Mouse (Mus musculus): ENCODE data around the gene Kif28.
"Not testable (repeated sequence)": the region's sequence is repeated elsewhere in the genome, so short reads cannot be mapped to it uniquely, and the experiment has no call there.

The Kif28 gene

DNA sequence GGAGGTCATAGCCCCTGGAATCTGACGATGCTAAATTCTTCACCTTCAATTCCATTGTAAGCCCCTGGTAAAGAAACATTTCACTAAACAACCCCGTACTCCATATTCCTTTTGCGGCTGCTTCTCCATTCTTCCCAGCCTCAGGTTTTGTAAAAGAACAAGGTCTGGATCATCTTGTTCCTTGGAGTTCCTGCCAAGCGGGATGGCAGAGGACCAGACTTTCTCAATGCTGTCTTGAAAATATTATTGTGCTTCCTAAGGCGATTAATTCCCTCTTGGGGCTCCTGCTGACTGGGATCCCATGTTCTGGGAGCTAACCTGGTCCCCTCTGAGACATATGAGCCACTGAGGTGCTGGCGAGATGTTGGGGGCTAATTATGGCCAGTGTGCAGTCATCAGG lies 39.9 kb downstream of the Kif28 start:
- DNase-seq (ENCODE audit: low read depth, low spot score) = peak; percentile 60

DNA sequence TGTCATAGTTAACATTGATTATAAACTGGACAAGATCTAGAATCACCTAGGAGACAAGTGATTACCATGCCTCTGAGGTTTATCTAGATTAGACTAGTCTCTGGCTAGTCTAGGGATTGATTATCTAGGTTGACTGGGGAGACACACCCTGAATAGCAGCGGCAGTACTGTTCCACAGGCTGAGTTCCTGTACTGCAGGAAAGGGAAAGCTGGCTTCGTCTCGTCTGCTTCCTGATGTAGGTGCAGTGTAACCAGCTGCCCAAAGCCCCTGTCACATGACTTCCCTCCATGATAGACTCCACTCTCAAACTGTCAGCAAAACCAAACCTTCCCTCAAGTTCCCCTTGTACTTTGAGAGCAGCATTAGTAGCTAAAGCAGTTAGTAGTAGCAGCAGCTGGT lies 40.9 kb downstream of the Kif28 start:
- no peak for DNase-seq (ENCODE audit: low read depth, low spot score)

DNA sequence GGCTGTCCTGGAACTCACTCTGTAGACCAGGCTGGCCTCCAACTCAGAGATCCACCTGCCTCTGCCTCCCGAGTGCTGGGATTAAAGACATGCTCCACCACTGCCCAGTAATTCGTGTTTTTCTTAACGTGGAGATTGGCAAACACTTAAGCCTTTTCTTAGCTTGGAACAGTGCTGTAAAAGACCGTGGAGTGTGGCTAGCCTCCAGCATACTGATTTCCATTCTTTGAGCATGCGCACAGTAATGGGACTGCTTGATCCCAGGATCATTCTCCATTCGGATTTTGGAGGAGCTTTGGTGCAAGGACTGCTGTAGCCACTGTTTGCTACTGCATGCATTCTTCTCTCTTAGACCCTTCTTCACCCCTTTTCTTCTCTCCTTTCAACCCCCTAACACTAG lies 55.6 kb downstream of the Kif28 start:
- no peak for DNase-seq (ENCODE audit: low read depth, low spot score)

DNA sequence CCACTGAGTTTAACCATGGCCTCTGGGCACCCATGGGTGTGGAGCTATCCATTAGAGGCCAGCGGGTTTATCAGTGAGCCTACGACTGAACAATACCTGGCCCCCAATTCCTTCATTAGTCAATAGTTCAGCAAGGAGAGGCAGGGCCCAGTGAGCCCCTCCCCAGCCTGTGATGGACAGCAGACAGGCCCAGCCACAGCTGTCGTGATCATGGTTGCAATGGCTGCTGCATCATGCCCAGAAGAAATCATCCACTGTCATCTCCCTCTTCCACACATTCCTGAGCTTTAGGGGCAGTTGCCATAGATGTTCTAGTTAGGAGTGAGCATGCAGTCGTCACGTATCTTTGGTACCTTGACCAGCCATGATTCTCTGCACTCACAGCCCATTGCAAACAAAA lies 56.2 kb downstream of the Kif28 start:
- no peak for DNase-seq (ENCODE audit: low read depth, low spot score)

DNA sequence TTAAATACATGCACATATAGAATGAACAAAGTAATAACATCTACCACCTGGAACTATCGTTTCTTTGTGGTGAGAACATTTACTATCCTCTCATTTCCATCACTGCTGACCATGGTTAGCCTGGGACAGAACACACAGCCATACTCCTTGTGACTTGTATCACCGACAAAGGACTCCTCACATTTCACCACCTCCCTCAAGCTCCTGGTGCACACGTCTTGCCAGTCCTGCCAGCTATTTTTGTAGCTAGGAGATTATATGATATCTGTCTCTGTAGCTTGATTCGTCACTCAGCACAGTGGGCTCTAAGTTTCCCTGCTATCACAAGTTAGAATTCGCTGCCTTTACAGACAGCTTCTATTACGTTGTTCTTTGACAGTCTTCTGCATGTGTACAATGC lies 56.7 kb downstream of the Kif28 start:
- no peak for DNase-seq (ENCODE audit: low read depth, low spot score)

DNA sequence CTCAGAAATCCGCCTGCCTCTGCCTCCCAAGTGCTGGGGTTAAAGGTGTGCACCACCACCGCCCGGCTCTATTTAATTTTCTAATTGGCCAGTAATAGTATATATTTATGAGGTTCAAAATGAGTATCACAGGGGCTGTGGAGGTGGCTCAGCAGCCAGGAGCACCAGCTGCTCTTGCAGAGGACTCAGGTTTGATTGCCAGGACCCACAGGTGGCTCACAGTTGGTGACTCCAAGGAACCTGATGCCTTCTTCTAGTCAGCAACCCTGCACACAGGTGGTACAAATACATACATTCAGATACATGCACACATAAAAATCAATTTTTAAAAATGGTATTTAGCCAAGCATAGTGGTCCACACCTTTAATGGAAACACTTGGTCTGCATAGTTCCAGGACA lies 57.1 kb downstream of the Kif28 start:
- DNase-seq (ENCODE audit: low read depth, low spot score) = no peak

DNA sequence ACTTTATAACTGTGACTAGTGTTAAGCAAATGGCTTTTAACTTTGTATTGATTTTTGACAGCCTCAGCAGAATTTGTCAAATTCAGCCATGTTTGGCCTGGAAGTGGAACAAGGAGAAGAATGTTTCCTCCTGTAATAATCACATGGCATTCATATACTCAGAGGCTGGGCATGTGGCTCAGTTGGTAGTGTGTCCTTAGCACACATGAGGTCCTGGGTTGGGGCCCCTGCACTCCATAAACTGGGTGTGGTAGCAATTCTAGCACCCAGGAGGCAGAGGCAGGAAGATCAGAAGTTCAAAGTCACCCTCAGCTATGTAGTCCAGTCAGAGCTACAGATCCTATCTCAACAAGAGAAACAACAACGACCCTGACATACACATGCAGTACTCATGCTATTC lies 57.8 kb downstream of the Kif28 start:
- no peak for DNase-seq (ENCODE audit: low read depth, low spot score)

DNA sequence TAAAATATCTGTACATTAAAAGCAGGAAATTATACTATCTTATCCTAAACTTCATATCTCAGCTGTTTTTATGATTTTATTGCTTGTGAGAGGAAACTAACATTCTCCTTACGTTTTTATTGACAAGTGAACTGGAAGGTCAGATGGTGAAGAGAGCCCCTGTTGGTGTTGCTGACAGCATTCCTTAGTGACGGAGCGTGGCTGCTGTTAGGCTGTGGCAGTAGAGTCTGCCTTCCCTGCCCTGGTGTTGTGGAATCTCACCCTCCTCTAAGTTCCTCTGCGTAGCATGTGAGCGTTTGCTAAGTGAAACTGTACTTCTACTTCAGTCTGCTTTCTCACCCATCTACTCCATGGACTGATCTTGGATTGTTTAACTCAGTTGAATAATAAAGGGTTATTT lies 58.3 kb downstream of the Kif28 start:
- DNase-seq (ENCODE audit: low read depth, low spot score) = no peak

DNA sequence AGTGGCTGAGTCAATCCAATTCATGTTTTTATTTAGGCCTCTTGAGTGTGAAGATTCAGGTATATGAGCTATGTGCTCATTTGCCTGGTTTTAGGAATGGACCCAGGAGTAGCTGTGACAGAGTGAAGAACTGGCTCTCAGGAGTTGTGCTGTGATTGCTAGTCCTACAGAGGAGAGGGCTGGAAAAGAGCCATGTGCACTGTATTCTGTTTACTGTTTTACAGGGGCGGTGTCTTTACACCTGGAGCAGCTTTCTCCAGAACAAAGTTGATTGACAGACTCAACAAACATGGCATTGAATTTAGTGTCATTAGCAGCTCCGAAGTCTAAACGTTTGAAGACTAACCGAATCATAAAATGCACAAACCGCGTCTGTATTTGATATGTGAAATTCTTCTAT lies 58.7 kb downstream of the Kif28 start:
- DNase-seq (ENCODE audit: low read depth, low spot score) = no peak

DNA sequence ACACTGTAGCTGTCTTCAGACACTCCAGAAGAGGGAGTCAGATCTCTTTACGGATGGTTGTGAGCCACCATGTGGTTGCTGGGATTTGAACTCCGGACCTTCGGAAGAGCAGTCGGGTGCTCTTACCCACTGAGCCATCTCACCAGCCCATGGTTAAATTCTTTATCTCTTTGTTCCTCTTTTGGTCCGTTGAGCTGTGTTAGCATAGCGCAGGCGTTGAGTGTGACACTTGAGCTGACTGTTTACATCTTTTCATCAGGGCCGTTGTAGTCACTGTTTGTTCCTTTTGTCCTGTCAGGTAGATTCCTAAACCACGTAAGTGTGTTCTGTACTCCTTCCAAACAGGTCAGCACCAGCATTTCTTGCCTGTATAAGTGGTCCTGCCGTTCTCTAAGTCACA lies 62.3 kb downstream of the Kif28 start:
- DNase-seq (ENCODE audit: low read depth, low spot score) = not testable (repeated sequence)

DNA sequence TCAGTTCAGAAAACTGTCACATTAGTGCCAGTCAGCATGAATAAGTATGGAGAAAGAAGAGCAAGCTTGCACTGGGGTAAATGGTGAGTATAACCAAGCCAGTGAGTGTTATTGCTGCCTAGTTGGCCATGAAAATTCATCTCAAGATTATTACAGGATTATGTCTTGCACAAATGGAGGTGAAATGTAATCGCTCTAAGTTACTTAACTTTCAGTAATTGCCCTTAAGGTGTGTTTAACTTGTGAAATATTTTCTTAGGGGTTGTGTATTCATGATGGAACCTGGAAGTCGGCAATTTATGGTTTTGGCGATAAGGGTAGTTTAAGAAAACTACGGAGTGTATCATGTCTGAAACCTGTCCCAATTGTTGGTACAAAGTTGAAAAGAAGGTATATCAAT lies 65.7 kb downstream of the Kif28 start:
- DNase-seq (ENCODE audit: low read depth, low spot score) = no peak

DNA sequence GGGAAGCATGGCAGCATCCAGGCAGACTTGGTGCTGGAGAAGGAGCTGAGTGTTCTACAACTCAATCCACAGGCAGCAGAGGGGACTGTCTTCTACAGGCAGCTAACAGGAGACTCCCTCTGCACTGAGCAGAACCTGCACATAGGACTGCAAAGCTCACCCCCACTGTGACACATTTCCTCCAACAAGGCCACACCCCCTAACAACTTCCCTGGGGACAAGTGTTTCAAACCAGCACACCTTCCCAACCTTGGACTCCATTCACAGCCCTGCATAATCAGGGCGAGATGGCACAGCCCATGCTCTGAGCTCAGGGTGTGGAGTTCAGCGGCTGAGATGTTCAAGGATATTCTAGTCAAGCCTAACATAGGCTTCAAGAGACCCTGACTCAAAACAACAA lies 68.0 kb downstream of the Kif28 start:
- DNase-seq (ENCODE audit: low read depth, low spot score) = no peak

DNA sequence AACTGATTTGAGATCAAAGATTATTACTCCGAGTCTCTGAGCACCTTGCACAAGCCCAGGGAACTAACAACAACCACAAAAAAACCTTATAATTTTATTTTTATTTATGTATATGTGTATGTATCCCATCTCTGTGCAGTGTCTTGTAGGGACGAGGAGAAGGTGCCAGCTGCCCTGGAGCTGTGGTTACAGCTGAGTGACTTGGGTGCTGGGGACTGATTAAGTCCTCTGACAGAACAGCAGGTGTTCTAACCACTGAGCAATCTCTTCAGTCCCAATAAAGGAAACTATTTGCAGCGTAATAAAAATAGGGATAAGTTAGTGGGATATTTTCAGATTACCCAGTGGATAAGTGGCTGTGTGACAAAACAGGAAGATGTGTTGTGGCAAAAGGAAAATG lies 70.7 kb downstream of the Kif28 start:
- no peak for DNase-seq (ENCODE audit: low read depth, low spot score)

DNA sequence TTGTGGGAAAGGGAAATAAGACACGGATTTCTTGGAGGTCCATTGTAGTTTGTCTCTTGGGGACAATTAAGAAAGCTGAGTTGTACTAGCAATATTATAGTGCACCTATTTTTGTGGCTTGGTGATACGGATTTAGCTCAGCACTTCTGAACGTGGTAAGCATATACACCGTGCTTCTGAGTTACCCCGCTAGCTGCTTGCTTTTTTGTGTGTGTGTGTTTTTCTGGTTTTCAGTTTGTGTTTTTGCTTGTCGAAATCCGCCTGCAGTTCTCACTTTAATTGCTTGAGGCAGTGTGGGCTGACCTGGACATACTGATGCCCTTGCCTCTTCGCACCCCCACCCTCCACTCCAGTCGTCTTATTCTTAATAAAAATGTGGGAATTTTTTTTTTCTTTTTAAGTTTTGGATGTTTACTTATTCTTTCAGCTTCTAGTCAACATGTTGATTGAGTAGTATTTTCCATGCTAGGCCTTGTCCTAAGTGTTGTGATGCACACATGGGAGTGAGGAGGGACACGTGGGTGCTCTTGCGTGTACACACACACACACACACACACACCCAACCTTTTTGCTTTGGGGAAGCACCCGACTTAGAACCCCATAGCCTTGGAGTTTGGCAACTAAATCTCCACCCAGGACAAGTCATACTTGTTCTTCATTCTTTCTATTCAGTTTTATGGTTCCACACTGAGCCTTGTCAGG lies 76.1 kb downstream of the Kif28 start:
- no peak for DNase-seq (ENCODE audit: low read depth, low spot score)

DNA sequence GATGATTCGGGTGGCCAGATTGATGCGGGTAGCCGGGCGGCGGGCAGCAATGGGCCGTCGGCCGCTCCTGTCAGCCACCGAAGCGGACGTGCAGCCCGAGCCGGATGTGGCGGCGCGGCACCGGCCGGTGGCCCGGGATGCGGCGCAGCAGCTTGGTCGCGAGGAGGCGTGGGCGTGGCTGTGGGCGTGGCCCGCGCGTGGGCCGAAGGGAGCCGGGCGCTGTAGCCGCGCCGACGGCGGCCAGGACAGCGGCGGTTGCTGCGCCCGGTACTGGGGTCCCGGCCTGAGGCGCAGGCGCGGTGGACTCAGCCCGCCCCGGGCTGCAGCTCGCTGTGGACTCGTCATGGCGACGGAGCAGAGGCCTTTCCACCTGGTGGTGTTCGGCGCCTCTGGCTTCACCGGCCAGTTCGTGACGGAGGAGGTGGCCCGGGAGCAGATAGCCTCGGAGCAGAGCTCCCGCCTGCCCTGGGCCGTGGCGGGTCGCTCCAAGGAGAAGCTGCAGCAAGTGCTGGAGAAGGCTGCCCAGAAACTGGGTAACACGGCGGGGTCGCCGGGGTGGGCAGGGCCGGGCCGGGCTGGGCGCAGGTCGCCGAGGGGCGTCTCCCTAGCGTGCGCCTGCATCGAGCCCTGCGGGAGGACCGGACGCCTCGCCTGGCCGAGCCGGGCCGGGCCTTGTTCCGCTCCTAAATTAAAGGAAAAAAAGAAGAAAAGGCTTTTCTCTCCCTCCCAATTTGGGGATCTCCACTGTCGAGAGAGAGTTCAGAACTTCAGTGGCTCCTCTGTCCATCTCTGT lies 76.9 kb downstream of the Kif28 start, which contains the start of gene Sccpdh:
Sccpdh (plus strand) TSS at position 198 of the 793 bp plus-strand sequence.
- peak; percentile 81 for DNase-seq (ENCODE audit: low read depth, low spot score)

DNA sequence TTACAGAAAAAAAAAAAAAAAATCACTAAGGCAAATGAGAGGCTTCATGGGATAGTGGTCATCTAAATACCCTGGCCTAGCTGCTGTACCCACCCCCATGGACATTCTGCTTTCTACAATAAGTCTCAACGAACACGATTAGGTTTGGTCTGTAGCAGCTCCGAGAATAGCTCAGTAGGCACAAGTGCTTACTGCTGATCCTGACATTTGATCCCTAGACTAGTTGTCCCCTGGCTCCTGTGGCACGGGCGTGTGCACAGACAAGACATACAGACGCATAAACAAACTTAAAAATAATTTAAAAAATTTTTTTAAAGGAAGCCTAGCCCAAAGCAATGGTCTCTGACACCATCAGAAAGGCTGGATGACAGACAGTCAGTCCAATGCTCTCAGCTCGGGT lies 77.6 kb downstream of the Kif28 start:
- peak; percentile 62 for DNase-seq (ENCODE audit: low read depth, low spot score)

DNA sequence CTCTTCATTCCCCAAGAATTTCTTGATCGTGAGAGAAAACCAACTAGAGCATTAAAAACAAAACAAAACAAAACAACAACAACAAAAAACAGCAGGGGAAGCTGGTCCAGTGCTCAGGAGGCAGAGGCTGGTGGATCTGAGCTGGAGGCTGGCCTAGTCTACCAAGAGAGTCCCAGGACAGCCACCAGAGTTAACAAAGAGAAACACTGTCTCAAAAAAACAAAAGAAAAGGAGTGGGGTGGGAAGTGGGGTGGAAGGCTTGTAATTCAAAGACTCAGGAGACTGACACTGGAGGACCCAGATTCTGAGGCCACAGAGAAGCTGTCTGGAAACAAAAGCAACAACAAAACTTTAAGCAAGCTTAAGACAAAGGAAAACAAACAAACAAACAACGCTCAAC lies 78.1 kb downstream of the Kif28 start:
- no peak for DNase-seq (ENCODE audit: low read depth, low spot score)

DNA sequence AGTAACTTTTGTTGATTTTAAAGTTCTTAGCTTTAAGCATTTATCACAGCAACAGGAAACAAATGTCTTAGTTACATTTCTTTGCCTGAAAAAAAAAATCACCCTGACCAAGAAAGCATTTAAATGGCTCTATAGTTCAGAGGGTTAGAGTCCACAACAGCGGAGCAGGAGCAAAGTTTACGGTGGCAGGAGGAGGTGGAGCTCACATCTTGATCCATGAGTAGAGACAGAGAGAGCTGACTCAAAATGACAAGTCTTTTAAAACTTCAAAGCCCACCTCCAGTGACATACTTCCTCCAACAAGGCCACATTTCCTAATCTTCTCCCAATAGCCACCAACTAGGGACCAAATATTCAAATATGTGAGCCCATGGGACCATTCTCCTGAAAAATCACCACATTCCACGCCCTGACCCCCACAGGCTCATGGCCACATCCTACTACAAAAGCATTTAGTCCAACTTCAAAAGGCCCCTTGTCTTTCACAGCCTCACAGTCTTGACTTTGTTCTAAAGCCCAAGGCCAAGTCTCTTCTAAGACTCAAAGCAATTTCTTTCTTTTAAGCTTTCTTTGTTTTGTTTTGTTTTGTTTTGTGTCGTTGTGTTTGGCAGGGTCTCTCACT lies 80.7 kb downstream of the Kif28 start:
- no peak for DNase-seq (ENCODE audit: low read depth, low spot score)

DNA sequence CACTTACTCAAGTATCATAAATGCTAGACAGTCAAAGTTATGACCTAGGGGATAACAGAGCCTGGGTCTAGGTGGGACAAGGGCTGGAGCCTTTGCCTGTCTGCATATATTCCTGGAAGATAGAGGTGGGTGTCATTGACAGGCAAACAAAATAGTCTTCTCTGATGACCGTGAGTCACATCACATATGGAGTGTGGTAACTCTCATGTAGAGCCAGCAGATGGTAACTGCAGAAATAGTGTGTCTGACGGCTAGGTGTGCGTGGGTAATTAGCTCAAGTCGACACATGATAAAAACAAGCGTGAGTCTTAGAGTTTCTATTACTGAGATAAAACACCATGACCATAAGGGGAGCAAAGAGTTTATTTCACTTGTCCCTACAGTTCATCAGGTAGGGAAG lies 82.0 kb downstream of the Kif28 start:
- DNase-seq (ENCODE audit: low read depth, low spot score) = no peak

DNA sequence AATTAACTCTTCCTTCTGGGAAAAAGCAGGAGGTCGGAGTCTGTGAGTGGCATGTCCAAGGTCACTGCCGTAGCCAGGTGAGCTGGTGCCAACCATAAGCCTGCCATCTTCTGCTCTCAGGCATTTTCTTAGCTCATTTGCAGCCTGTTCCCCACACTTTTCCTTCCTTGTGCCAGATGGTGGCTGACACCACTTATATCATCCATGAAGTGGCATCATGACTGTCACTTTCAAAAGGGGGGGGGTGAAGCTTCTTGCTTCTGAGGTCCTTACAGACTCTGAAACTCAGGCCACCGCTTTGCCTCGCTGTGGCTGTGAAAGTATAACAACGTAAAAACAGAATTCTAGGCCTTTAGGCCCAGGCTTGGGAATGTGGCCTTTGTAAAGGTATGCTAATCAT lies 93.8 kb downstream of the Kif28 start:
- no peak for DNase-seq (ENCODE audit: low read depth, low spot score)

DNA sequence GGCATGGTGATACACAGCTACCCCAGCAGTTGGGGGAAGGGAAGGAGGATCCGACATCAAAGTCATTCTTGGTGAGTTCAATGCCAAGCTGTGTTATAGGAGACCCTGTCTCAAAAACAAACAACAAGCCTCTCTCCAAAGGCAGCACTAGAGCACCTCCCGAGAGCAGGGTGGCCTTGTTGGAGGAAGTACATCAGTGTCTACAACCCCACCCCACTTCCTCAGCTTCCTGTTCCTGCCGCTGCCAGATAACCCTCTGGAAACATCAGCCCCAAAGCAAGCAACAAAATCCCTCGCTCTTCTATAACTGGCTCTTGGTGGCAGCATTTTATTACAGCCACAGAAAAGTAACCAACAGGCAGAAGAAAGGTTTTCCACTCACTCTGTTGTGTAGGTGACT lies 94.8 kb downstream of the Kif28 start:
- DNase-seq (ENCODE audit: low read depth, low spot score) = no peak

DNA sequence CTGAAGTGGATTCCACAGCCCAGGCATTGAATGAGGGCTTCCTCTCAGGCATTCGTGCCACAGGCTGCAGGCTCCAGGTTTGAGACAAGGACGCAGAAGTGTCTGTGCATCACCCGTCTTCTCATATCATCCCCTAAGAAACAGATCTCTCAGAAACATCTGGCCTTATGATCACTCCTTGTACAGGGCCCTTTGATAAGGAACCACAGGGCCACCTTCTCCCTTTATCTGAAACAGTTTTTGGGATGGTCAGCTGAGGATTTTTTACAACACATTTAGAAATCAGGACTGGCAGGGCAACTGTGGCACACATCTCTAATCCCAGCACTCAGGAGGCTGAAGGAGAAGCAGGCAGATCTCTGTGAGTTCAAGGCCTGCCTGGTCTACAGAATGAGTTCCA lies 95.7 kb downstream of the Kif28 start:
- no peak for DNase-seq (ENCODE audit: low read depth, low spot score)

DNA sequence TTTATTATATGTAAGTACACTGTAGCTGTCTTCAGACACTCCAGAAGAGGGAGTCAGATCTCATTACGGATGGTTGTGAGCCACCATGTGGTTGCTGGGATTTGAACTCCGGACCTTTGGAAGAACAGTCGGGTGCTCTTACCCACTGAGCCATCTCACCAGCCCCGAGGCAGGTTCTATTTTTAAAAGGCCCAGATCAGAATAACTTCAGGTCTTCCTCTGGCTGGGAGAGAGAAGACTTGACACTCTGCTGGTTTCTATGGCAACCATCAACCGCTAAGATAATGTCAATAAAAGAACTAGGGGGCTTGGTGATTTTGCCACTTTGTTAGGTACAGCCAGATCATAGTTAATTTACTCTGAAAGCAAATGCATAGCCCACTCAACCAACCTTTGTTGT lies 96.4 kb downstream of the Kif28 start:
- not testable (repeated sequence) for DNase-seq (ENCODE audit: low read depth, low spot score)

Data from skeletal muscle tissue, adult 2 months (tissue).